Mouse (Mus musculus): ENCODE measurements around the gene Lcn2.

DNA sequence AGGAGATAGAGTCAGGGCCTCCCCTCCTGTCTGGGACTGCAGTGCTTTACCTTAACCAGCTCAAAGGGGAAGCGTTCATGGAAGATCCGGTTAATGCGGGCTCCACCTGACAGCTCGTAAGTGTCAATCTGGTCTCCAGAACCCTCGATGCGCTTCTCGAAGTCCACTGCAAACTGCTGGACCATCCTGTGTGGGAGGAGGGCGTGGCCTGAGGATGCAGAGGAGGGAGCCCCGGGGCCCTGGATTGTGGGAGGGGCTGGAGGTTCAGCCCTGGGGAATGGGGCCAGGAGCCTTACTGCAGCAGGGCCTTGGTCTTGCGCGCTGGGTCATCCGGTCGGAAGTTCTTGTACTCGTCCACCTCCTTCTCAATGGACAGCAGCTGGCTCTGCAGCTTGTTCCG, 52.2 kb downstream of the Lcn2 start:
- TF ChIP-seq CTCF (IDR thresholded peaks at IDR 0.05; ENCODE audit: borderline replicate concordance, insufficient read depth, low read depth, low read length), result no peak
- no peak for TF ChIP-seq POLR2A (IDR thresholded peaks at IDR 0.05; ENCODE audit: borderline replicate concordance, insufficient read depth, low read length)

All from cerebellum, adult 2 months (tissue).